Mouse (Mus musculus): ENCODE results near the gene Fcrl6. TPM values are rescaled to one million over a fixed set of nuclear protein-coding genes. Genes with fewer than 3 reads are reported as not detected.

The Fcrl6 gene
- polyA plus RNA-seq, 1 experiment from 2014 or later, result not detected

- Histone ChIP-seq H3K4me3 (ENCODE audit: low read depth, low read length) (no peak overlapping the region), H3K4me1 (replicated peaks; ENCODE audit: control insufficient read depth, insufficient read depth) (no peaks in the 10 kb centered on the region), H3K27me3 (ENCODE audit: control insufficient read depth, insufficient read depth, low read length) (no peaks in the 10 kb centered on the region), H3K36me3 (ENCODE audit: control insufficient read depth, insufficient read depth, low read length) (no peaks in the 10 kb centered on the region), H3K4me2 (replicated peaks; ENCODE audit: low read depth) (peak overlapping the region; percentile 1; the same call in 1 of the 2 replicates), H3K9ac (ENCODE audit: low read length) (no peak overlapping the region), H3K27ac (replicated peaks) (no peak overlapping the region), H3K9me3 (ENCODE audit: control insufficient read depth, low read length) (no peaks in the 10 kb centered on the region)
- 32% methylated on average over 14 of the region's 14 CpGs for WGBS
- TF ChIP-seq EP300 (optimal IDR thresholded peaks at IDR 0.05) (no peak), CTCF (IDR thresholded peaks at IDR 0.05; ENCODE audit: low read depth) (no peak)
- peak; percentile 3 for DNase-seq (ENCODE audit: low spot score)
- no peak for ATAC-seq (ENCODE audit: low FRiP score, low TSS enrichment)
Observed at GRCm38 (mm10) chr1:172617365-172618076, 15.2 kb upstream of the Fcrl6 start.

GRCm38 (mm10) chr1:172616537-172617300, 14.4 kb upstream of the Fcrl6 start:
- ATAC-seq (ENCODE audit: low FRiP score, low TSS enrichment), result peak; percentile 29; the same call in 1 of the 2 replicates

GRCm38 (mm10) chr1:172615412-172615811, 13.1 kb upstream of the Fcrl6 start:
- ATAC-seq (ENCODE audit: low FRiP score, low TSS enrichment), result no peak
- H3K9ac ChIP-seq (ENCODE audit: low read length), result no peak overlapping the region
- H3K4me3 ChIP-seq (ENCODE audit: low read depth, low read length), result no peak overlapping the region
- H3K4me2 ChIP-seq (replicated peaks; ENCODE audit: low read depth), result no peak overlapping the region
- WGBS, result 55% methylated on average over 4 of the region's 4 CpGs
- H3K27me3 ChIP-seq (ENCODE audit: control insufficient read depth, insufficient read depth, low read length), result no peaks in the 10 kb centered on the region
- H3K4me1 ChIP-seq (replicated peaks; ENCODE audit: control insufficient read depth, insufficient read depth), result no peaks in the 10 kb centered on the region
- TF ChIP-seq EP300 (optimal IDR thresholded peaks at IDR 0.05), result no peak
- TF ChIP-seq CTCF (IDR thresholded peaks at IDR 0.05; ENCODE audit: low read depth), result no peak
- DNase-seq (ENCODE audit: low spot score), result no peak
- H3K9me3 ChIP-seq (ENCODE audit: control insufficient read depth, low read length), result no peaks in the 10 kb centered on the region
- no peak overlapping the region for H3K27ac ChIP-seq (replicated peaks)
- H3K36me3 ChIP-seq (ENCODE audit: control insufficient read depth, insufficient read depth, low read length), result no peaks in the 10 kb centered on the region

More at GRCm38 (mm10) chr1:172616537-172617300, 14.4 kb upstream of the Fcrl6 start:
- H3K4me2 ChIP-seq (replicated peaks; ENCODE audit: low read depth), result peak overlapping the region; percentile 44
- DNase-seq (ENCODE audit: low spot score), result peak; percentile 17
- no peak overlapping the region for H3K9ac ChIP-seq (ENCODE audit: low read length)
- WGBS, result 11% methylated on average over 22 of the region's 22 CpGs
- TF ChIP-seq EP300 (optimal IDR thresholded peaks at IDR 0.05), result no peak
- no peak for TF ChIP-seq CTCF (IDR thresholded peaks at IDR 0.05; ENCODE audit: low read depth)
- H3K36me3 ChIP-seq (ENCODE audit: control insufficient read depth, insufficient read depth, low read length), result no peaks in the 10 kb centered on the region
- no peaks in the 10 kb centered on the region for H3K9me3 ChIP-seq (ENCODE audit: control insufficient read depth, low read length)
- no peaks in the 10 kb centered on the region for H3K27me3 ChIP-seq (ENCODE audit: control insufficient read depth, insufficient read depth, low read length)
- no peaks in the 10 kb centered on the region for H3K4me1 ChIP-seq (replicated peaks; ENCODE audit: control insufficient read depth, insufficient read depth)
- H3K27ac ChIP-seq (replicated peaks), result no peak overlapping the region
- no peak overlapping the region; the same call in 1 of the 2 replicates for H3K4me3 ChIP-seq (ENCODE audit: low read depth, low read length)

GRCm38 (mm10) chr1:172614654-172615053, 12.3 kb upstream of the Fcrl6 start:
- H3K36me3 ChIP-seq (ENCODE audit: control insufficient read depth, insufficient read depth, low read length), result no peaks in the 10 kb centered on the region
- H3K27ac ChIP-seq (replicated peaks), result no peak overlapping the region
- no peaks in the 10 kb centered on the region for H3K4me1 ChIP-seq (replicated peaks; ENCODE audit: control insufficient read depth, insufficient read depth)
- H3K4me2 ChIP-seq (replicated peaks; ENCODE audit: low read depth), result no peak overlapping the region
- no peak overlapping the region for H3K4me3 ChIP-seq (ENCODE audit: low read depth, low read length)
- whole genome bisulfite sequencing, result 84% methylated on average over 10 of the region's 10 CpGs
- DNase-seq (ENCODE audit: low spot score), result no peak
- ATAC-seq (ENCODE audit: low FRiP score, low TSS enrichment), result no peak
- no peaks in the 10 kb centered on the region for H3K9me3 ChIP-seq (ENCODE audit: control insufficient read depth, low read length)
- no peak overlapping the region for H3K9ac ChIP-seq (ENCODE audit: low read length)
- TF ChIP-seq EP300 (optimal IDR thresholded peaks at IDR 0.05) (no peak), CTCF (IDR thresholded peaks at IDR 0.05; ENCODE audit: low read depth) (no peak)
- H3K27me3 ChIP-seq (ENCODE audit: control insufficient read depth, insufficient read depth, low read length), result no peaks in the 10 kb centered on the region

- no peak overlapping the region for H3K27ac ChIP-seq (replicated peaks)
- H3K4me1 ChIP-seq (replicated peaks; ENCODE audit: control insufficient read depth, insufficient read depth), result no peaks in the 10 kb centered on the region
- H3K9me3 ChIP-seq (ENCODE audit: control insufficient read depth, low read length), result no peaks in the 10 kb centered on the region
- no peaks in the 10 kb centered on the region for H3K36me3 ChIP-seq (ENCODE audit: control insufficient read depth, insufficient read depth, low read length)
- no peak for TF ChIP-seq EP300 (optimal IDR thresholded peaks at IDR 0.05)
- TF ChIP-seq CTCF (IDR thresholded peaks at IDR 0.05; ENCODE audit: low read depth), result peak; percentile 83
- H3K4me3 ChIP-seq (ENCODE audit: low read depth, low read length), result no peak overlapping the region
- DNase-seq (ENCODE audit: low spot score) (no peak), ATAC-seq (ENCODE audit: low FRiP score, low TSS enrichment) (0 out of 2 replicates have a peak, but pooled peaks have one; percentile 29)
- WGBS, result 32% methylated on average over 1 of the region's 1 CpGs
- H3K9ac ChIP-seq (ENCODE audit: low read length), result no peak overlapping the region
- no peak overlapping the region for H3K4me2 ChIP-seq (replicated peaks; ENCODE audit: low read depth)
- H3K27me3 ChIP-seq (ENCODE audit: control insufficient read depth, insufficient read depth, low read length), result no peaks in the 10 kb centered on the region
Observed at GRCm38 (mm10) chr1:172612745-172613144, 10.4 kb upstream of the Fcrl6 start.

GRCm38 (mm10) chr1:172611304-172611703, 9.0 kb upstream of the Fcrl6 start:
- H3K9me3 ChIP-seq (ENCODE audit: control insufficient read depth, low read length), result no peaks in the 10 kb centered on the region
- 74% methylated on average over 10 of the region's 10 CpGs for WGBS
- H3K4me3 ChIP-seq (ENCODE audit: low read depth, low read length), result no peak overlapping the region
- no peaks in the 10 kb centered on the region for H3K4me1 ChIP-seq (replicated peaks; ENCODE audit: control insufficient read depth, insufficient read depth)
- ATAC-seq (ENCODE audit: low FRiP score, low TSS enrichment) (no peak), DNase-seq (ENCODE audit: low spot score) (no peak)
- H3K27ac ChIP-seq (replicated peaks), result no peak overlapping the region
- TF ChIP-seq CTCF (IDR thresholded peaks at IDR 0.05; ENCODE audit: low read depth), result no peak
- no peak for TF ChIP-seq EP300 (optimal IDR thresholded peaks at IDR 0.05)
- no peaks in the 10 kb centered on the region for H3K36me3 ChIP-seq (ENCODE audit: control insufficient read depth, insufficient read depth, low read length)
- H3K9ac ChIP-seq (ENCODE audit: low read length), result no peak overlapping the region
- H3K27me3 ChIP-seq (ENCODE audit: control insufficient read depth, insufficient read depth, low read length), result no peaks in the 10 kb centered on the region
- H3K4me2 ChIP-seq (replicated peaks; ENCODE audit: low read depth), result no peak overlapping the region

All from stomach, postnatal 0 days (tissue).